Mouse (Mus musculus): ENCODE results near the gene Nudc.
A peak's percentile ranks its signal among the peaks of the same experiment; 100 is the strongest.

The Nudc gene

GRCm38 (mm10) chr4:133489489-133490245, 56.1 kb downstream of the Nudc start:
- peak; percentile 44 for DNase-seq (ENCODE audit: low spot score)

DNA sequence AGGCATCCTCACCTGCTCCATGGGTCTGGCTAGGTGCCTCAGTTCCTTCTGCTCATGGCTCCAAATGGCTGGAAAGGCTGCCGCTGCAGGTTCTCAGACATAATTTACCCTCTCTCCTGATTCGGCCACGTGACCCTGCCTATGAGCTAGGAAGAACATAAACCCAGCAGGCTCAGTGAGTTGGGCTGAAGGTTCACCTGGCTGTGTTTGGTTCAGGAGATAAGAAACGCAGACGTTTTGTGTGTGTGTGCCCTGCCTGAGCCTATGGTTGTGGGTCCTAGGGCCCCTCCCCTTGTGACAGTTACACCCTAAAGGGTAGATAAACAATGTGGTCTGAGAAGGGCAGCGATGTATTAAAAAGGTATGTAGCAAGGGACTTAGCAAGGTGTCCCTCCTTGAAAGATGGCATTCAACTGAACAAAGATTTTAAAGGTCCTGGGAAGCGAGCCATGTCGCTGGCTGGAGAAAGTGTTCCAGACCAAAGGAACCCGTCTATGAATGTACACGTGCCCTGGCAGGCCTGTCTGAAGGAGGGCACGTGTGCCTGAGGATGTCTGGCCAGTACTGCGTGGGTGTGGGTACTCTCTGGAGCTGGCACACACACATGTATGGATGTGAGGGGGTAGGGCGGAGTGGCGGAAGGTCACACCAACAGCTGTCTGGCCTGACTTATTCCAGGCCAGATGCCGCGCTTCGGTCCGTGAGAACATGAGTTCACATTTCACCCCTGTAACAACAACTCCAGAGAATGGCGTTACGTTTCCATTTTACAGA, 57.0 kb downstream of the Nudc start:
- DNase-seq (ENCODE audit: low spot score): no peak

- no peak for DNase-seq (ENCODE audit: low spot score)
Observed at GRCm38 (mm10) chr4:133486673-133487357, 59.0 kb downstream of the Nudc start.

GRCm38 (mm10) chr4:133485691-133486425, 59.9 kb downstream of the Nudc start:
- DNase-seq (ENCODE audit: low spot score): no peak

DNA sequence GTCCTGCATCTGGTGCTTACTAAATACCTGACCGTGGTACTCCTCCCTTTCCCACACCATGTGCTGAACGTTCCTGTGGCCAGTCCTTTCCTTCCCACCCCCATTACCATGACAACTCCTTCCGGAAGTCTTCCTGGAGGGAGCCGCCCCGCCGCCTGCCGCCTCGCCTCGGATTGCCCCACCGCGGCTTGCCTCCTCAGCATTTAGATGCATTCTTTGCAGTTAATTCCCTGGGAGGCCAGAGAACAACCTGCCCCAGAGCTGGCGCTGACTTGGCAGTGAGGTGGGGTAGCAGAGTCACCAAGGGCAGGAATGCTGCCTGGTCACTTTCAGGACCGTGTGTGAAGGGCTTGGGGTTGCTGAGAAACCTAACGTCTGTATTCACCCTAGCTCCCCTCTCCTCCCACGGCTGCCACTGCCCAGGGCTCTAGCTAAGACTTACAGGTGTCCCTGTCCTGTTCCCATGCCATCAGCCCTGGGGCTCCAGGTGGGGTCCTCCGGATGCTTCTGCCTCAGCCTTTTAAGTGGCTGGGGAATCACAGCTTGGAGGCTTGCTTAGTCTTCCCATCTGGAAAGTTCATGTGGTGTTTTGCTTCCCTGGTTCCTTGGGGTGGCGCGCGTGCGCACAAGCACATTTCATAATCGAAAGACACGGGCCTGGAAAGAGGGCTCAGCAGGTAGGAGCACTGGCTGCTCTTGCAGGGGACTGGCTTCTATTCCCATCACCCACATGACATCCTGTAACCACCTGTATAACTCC, 61.4 kb downstream of the Nudc start:
- DNase-seq (ENCODE audit: low spot score): peak; percentile 43

Data from embryo, embryonic 10.5 days (tissue).